Mouse (Mus musculus): Measurements from ENCODE around the gene Megf8.

The Megf8 gene

DNA sequence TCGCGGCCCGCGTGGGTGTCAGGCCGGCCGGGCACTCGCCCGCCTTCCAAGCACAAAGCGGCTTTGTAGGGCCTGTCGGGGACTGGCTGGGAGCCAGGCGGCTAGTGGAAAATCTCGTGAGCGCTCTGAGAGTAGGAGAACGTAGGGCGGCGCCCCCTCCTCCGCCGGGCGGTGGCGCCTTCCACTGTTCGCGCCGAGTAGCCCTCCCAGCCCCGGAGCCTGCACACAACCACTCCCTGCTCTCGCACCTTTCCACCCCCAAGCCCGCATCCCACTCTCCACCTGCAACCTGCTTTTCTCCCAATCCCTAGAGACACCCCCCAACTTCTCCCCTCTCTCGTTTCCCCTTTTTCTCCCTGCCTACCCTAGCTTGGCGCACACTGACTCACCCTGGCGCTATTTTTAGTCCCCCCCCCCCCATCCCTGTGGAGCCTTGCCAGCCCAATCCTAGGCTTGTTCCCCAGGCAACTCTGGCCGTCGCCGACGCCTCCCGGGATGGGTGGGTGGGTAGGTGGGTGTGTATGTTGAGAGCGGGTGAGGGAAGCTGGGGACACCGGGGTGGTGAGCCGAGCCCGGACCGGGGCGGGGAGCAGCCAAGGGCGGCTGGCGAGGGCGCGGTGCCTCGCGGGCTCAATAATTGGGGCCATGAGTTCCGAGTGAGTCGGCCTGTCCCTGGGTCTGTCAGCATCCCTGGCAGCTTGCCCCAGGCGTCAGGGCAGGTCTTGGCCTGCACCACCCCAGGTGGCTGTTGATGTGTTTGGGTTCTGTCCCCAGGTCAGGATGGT, 37.7 kb upstream of the Megf8 start:
- DNase-seq: peak; percentile 89

DNA sequence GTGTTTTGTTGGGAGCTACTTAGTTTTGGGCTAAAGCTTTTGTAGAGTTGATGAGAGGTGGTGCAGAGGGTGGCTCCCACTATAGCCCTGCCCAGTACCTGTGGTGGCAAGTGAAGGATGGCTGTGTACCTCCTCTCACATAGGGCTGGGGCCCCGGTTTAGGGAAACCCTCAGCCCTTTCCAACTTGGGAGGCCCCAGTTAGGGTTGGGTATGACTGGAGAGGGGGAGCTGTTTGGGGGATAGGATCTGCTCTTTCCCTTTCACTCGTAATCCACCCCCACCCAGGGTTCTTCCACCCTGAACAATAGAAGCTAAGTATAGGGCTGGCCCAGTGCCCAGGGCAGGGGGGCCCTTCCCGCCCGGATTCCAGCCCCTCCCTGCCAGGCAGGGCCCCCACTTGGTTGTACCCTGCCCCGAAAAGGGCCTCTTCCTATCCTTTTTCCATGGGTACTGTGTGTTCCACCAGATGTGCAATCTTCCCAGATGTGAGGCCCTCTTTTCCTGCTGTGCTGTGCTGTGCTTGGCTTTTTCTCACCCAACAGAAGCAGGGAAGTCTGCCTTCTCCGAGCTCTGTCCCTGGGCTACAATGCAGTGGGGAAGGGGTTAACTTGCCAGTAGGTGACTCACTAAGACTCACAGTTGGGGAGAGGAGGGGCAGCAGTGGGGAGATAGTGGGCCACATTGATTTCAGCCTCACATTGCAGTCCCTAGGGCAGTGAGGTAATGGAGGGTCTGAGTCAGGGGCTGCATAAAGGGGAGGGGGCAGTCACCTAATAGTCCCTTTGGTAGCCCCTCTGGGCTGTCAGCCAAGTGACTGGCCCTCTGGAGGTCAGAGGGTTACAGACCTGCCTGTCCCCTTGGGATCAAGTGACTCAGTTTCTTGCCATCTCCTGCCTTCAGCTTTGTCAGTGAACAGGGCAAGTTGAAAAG, 36.8 kb upstream of the Megf8 start:
- DNase-seq: peak; percentile 58

DNA sequence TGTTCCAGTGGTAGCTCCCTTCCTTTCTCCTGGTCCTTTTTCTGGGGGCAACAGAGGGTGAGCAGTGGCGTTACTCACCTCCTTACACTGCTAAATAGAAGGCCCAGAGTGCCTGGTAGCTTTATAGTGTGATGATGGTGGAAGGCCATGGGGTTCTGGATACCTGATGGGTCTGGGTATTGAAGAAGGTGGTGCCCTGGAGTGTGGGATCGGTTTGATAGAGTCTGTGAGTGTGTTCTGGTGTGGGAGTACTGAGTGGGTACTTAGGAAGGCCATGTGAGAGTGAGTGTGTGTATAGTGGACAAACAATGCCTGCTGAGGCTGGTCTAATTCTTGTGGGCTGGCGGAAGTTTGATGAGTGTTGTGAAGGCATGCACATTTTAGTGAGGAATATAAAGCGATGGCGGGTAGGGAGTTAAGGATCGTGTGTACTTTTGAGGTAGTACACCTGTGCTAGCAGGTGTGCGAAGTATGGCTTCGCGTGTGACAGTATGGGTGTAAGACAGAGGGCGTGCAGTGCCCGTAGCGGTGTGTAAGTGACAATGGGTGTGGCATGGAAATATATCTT, 35.7 kb upstream of the Megf8 start:
- DNase-seq: no peak

DNA sequence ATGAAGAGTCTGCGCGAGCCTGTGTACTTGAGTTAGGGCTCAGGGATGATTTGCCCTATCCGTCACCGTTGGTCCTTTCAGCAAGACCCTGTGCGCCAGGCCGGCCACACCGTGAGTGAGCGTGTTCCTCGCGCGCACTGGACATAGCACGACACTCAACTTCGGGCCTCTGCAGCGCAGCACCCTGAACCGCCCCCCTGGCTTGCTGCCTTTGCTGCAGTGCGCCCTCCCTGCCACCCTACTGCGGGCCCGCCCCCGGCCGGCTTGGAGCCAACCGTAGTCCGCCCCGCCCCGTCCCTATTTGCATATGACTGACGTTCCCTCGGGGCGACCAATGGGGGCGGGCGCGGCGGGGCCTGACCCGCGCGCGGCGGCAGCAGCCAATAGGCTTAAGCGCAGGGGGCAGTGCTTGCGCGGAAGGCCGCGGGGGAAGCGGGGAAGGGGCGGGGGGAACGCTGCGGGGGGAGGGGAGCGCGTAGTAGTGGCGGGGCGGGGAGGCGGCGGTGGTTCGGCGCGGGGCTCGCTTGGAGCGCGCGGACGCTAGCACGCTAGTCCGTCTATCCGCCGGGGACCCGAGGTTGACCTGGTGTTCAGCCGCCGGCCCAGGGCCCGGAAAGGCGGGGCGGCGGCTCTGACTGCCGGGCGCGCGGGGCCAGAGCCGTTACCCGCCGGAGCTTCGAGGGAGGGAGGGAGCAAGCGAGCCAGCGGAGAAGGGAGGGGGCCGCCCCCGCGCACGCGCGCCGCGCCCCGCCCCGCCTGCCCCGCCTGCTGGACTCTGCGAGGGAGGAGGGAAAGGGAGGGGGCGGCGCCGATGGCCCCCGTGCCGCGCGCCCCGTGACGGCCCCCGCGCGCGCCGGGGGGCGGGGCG, 35.0 kb upstream of the Megf8 start:
- DNase-seq: peak; percentile 97

DNA sequence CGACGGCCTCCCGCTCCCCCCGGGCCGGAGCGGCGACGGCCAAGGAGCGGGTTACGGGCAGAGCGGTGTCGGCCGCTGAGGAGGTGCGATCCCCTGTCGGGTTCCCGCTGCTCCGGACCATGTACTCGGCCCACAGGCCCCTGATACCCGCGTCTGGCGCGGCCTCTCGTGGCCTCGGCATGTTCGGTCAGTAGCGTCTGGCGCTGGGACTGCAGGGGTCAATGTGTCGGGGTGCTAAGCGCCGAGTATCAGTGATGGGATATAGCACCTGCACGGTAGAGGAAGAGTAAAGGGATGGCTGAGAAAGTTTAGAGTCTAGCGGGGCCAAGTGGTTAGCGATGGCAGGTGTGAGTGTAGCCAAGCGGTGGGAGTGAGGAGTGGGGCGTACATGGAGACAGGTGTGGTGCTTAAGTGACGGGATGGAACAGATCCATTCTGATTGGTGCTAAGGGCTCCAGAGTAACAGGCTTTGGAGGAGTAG, 34.2 kb upstream of the Megf8 start:
- DNase-seq: peak; percentile 58

DNA sequence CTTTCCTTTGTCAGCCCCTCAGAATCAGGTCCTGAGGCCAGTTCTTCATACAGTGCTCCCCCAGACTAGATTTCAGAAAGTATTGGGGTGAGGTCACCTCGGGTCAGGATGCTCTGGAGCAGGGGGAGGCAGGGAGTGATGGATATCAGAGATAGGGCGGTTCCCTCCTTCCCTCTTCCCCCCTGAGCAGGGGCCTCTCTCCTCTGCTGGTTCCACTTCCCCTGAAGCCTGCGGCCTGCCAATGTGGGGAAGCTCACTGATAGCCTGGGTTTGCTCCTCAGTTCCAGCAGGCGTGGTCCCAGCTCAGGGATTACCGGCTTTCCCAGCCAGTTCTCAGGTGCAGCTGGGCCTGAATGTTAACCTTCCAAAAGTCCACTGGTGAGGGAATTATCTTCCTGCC, 33.3 kb upstream of the Megf8 start:
- DNase-seq: peak; percentile 9

DNA sequence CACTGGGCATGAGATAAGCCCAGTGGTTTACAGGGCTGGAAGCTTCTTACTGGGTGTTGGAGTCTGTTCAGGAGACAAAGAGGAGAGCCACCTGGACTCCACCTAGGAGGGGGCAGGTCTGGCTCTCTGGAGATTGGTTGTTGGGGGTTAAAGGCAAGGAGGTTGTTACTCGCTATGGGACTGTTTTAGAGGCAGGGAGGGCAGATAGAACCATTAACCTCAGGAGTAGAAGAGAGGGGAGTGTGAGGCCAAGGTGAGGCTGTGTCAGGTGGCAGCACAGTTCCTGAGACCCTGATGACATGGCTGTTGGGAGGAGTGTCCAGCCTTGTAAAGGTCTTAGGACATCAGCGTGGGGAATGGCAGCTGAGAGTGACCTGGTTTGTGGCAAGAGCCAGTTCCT, 32.8 kb upstream of the Megf8 start:
- DNase-seq: peak; percentile 7

DNA sequence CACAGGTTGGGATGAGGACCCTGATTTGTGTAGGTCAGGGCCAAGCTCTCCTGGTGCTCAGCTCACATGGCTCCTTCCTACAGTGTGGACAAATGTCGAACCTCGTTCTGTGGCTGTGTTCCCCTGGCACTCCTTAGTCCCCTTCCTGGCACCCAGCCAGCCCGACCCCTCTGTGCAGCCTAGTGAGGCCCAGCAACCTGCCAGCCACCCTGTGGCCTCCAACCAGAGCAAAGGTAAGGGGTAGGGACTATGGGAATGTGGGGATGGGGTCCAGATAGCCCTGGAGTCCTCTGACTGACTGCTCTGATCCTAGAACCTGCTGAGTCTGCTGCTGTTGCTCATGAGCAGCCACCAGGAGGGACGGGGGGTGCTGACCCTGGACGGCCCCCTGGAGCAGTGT, 32.2 kb upstream of the Megf8 start:
- peak; percentile 11 for DNase-seq

DNA sequence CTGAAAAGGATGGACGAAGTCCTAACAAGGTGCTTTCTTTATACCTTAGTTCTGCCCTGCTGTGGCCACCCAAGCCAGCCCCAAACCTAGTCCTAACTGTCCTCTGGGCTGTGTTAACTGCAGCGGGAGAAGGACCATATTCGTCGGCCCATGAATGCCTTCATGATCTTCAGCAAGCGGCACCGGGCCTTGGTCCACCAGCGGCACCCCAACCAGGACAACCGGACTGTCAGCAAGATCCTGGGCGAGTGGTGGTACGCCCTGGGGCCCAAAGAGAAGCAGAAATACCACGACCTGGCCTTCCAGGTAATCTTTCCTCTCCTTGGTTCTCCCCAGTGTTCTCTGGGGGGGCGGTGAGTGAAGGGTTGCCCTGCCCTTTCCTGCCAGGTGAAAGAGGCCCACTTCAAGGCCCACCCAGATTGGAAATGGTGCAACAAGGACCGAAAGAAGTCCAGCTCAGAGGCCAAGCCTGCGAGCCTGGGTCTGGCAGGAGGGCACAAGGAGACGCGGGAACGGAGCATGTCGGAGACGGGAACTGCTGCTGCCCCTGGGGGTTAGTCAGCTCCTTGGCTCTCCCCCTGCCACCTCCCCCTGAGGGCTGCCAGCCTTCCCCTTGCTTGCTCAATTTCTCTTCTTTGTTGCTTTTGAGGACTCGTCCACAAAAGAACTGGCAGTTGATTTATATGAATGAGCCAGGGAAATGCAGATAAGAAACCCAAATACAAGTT, 31.3 kb upstream of the Megf8 start:
- DNase-seq: peak; percentile 5

DNA sequence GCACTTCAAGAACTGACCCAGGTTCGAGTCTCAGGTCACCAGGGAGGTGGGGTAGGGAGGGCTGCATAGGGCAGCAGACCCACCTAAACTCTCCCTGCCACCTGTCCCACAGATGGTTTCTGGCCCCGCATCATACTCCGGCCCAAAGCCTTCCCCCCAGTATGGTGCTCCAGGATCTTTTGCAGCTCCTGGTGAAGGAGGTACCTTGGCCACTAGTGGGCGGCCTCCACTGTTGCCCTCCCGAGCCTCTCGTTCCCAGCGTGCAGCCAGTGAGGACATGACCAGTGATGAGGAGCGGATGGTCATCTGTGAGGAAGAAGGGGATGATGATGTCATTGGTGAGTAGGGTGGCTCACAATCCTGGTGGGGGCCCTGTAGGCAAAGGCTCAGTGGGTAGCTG, 30.0 kb upstream of the Megf8 start:
- DNase-seq: peak; percentile 3

DNA sequence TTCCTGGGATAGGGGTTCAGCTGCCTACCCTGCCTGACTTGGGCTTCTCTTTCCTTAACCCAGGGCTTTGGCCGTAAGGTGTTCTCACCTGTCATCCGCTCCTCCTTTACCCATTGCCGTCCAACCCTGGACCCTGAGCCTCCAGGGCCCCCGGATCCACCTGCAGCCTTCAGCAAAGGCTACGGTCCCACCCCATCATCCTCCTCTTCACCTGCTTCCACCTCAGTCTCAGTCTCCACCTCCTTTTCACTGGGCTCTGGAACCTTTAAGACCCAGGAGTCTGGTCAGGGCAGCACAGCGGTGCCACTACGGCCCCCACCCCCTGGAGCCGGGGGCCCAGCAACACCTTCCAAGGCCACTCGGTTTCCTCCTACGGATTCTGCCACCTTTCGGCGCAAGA, 29.0 kb upstream of the Megf8 start:
- DNase-seq: no peak

DNA sequence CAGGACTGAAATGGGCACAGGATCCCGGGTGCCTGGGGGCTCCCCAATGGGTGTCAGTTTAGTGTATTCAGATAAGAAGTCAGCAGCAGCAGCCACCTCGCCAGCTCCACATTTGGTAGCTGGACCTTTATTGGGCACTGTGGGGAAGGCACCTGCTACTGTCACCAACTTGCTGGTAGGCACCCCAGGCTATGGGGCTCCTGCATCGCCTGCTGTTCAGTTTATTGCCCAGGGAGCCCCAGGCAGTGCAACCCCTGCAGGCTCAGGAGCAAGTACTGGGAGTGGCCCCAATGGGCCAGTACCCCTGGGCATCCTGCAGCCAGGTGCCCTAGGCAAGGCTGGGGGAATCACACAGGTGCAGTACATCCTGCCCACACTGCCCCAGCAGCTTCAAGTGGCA, 28.2 kb upstream of the Megf8 start:
- no peak for DNase-seq

DNA sequence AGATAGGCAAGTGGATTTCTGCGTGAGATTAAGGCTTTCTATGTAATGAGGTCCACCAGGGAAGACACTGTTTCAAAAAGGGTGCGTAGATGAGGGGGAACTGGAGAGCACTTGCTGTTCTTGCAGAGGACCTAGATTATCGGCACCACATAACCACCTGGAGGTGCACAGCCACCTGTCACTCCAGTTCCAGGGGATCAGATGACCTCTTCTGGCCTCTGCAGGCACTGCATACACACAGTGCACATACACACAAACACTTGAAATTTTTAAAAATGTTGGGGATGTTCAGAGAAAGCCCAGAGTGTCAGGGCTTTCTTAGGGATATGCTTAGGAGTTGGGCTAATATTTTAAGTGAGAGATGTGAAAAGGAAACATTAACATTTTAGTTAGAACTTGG, 27.0 kb upstream of the Megf8 start:
- DNase-seq: no peak

DNA sequence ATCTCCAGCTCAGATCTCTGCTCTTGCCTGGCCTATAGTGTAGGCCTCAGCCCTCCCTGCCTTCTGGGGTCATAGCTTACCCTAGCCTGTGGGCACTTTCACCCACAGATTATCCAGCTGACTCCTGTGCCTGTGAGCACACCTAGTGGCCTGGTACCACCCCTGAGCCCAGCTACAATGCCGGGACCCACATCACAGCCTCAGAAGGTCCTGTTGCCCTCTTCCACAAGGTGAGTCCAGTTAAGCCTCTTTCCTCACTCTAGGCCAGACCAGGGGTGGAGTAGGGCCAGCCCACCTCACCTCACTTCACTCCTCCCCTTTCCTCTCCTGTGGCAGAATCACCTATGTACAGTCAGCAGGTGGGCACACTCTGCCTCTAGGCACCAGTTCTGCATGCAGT, 26.5 kb upstream of the Megf8 start:
- no peak for DNase-seq

DNA sequence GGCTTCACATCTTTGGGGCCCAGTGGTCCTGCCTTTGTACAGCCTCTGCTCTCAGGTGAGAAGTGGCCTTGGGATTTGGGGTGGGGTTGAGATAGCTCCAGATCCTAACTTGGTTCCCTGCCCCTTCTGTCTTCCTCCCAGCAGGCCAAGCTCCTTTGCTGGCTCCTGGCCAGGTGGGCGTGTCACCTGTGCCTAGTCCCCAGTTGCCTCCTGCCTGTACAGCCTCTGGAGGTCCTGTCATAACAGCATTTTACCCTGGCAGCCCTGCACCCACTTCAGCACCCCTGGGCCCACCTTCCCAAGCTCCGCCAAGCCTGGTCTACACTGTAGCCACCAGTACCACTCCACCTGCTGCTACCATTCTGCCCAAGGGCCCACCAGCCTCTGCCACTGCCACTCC, 26.1 kb upstream of the Megf8 start:
- peak; percentile 62 for DNase-seq

DNA sequence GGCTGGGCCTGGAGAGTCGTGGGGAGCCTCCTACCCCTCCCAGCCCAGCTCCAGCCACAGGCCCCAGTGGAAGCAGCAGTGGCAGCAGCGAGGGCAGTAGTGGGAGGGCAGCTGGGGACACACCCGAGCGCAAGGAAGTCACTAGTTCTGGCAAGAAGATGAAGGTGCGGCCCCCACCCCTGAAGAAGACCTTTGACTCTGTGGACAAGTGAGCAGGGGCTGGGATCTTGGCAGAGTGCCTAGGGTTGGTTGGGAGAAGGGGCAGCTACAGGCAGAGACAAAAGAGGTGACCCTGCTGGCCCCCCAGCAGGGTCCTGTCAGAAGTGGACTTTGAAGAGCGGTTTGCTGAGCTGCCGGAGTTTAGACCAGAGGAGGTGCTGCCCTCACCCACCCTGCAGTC, 24.9 kb upstream of the Megf8 start:
- no peak for DNase-seq

DNA sequence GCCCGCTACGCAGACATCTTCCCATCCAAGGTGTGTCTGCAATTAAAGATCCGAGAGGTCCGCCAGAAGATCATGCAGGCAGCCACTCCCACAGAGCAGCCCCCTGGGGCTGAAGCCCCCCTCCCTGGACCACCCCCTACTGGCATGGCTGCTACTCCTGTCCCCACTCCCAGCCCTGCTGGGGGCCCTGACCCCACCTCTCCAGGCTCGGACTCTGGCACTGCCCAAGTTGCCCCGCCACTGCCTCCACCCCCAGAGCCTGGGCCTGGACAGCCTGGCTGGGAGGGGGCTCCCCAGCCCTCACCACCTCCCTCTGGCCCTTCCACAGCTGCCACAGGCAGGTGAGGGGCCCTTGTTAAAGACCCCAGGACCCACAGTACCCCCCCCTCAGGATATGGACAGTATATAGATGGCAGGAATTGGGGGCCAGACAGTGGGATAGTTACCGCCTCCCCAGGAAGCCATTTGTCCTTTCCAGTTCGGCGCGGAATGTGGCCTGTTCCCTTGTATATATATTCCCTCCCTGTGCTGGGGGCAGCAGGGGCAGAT, 23.7 kb upstream of the Megf8 start:
- DNase-seq: no peak

DNA sequence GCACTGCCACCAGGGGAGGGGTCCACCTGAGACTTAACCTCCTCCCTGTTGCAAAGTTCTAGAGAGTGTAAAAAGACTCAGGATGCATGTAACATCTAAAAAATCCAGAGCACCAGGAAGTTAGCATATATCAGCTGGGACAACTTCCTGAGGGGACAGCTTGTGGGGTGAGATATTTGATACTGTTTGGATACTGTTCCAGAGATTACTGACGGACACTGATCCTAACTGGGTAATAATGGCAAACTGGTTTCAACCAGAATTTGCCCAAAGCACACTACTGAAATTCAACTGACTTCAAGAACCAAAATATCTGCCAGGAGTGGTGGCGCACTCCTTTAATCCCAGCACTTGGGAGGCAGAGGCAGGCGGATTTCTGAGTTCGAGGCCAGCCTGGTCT, 22.5 kb upstream of the Megf8 start:
- no peak for DNase-seq

DNA sequence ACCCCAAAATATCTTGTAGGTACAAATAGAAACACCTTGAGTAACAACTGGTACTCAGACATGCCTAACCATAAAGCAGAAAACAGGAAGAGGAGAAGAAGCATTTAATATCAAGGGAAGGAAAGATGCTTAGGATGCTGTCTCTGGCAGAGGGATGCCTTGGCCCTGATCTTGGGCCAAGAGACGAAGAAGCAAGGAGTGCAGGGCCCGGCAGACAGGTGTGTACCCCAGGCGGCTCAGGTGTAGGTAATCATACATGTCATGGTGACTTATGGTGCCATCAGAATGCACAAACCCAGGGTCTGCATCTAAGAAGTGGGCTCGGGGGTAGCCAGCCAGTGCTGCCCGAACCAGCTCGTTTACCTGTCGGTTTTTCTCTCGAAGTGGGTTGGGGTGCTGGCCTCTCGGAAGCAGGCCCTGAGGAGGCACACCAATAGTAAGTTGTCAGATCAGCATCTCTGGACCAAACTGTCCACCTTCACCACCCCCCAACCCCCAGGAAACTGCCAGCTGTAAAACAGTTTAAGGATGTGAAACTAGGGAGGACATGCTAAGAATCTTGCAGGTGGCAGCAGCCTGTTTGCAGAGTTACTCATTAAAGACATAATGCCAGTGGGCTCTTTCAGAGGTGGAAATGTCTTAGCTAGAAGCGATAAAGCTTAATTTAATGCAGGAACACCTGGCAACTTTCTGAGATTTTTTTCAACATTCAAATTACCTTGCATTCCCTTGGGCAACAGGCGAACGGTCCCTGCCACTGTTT, 21.8 kb upstream of the Megf8 start:
- DNase-seq: no peak

DNA sequence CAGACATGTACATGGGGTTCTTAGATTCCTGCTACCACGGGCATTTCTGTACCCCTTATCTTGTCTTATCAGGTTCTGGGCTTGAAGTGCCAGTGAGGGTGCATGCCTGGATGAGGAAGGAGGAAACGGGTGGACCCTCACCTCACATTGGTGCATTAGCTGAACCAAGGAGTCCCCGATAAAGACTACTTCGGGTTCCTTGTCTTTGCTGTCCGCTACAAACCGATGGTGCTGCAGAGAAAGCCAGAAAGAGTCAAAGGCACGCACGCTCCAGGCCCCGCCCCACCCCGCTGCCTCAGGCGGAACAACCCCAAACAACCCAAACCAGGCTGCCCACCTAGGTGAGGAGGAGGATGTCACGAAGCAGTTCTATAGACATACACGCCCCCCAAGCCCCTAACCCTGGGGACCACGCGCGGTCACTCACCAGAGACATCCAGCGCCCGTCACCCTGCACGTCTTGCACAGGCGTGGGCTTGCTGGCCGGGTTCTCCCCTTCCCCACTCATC, 20.0 kb upstream of the Megf8 start:
- no peak for DNase-seq

Measured in kidney, adult 11 months (tissue).